Mouse (Mus musculus) cerebellum, adult 2 months (tissue): ENCODE results near the gene Cox7a2l. TPM values are rescaled to one million over a fixed set of nuclear protein-coding genes. Genes with fewer than 3 reads are reported as not detected.

Experiments
- DNase-seq, 2 experiments: peaks; one replicate each; pipeline ENCODE4 v3.0.0; 2021
- H3K27ac ChIP-seq: fragments of 200-500 bp; 2 replicates; pipeline ENCODE4 v1.5.1; 2012; ENCODE audit warnings: low read length, control low read depth, inconsistent platforms; ENCODE audit not compliant: insufficient read depth
- H3K27me3 ChIP-seq: fragments of 200-500 bp; 2 replicates; pipeline ENCODE4 v1.6.1; 2012; ENCODE audit warnings: inconsistent platforms, mild to moderate bottlenecking, low read length, moderate library complexity; ENCODE audit not compliant: control insufficient read depth, insufficient read depth
- H3K4me1 ChIP-seq: fragments of 200-500 bp; 2 replicates; pipeline ENCODE4 v1.6.1; 2011; ENCODE audit warnings: low read length; ENCODE audit not compliant: control insufficient read depth, insufficient read depth
- H3K4me3 ChIP-seq: fragments of 200-500 bp; replicated peaks from 2 replicates; pipeline ENCODE3; 2011; ENCODE audit warnings: mild to moderate bottlenecking, low read depth, low read length, control low read depth; ENCODE audit not compliant: insufficient read depth
- CTCF ChIP-seq: fragments of 200-500 bp; IDR thresholded peaks from 2 replicates; pipeline ENCODE4 v1.5.1; 2011; ENCODE audit warnings: low read depth, mild to moderate bottlenecking, control low read depth, low read length, moderate library complexity, borderline replicate concordance; ENCODE audit not compliant: insufficient read depth
- POLR2A ChIP-seq: fragments of 200-500 bp; IDR thresholded peaks from 2 replicates; pipeline ENCODE4 v1.6.1; 2011; ENCODE audit warnings: low read length, control low read depth, borderline replicate concordance; ENCODE audit not compliant: insufficient read depth
- WGBS: fragments of 180-500 bp; shearing (Covaris S2); methylation state at CpG from one replicate; pipeline ENCODE4 v1.1.7; 2018; 5-methylcytosine and 5-hydroxymethylcytosine counted together
- polyA plus RNA-seq: library from polyadenylated mRNA; depleted of rRNA; stranded (reverse); fragments of >200 nt; gene quantifications from 2 replicates; pipeline ENCODE4 v1.2.3, GENCODE M21; 2012

Cox7a2l gene
- polyA plus RNA-seq, 1 experiment = 280 TPM

DNA sequence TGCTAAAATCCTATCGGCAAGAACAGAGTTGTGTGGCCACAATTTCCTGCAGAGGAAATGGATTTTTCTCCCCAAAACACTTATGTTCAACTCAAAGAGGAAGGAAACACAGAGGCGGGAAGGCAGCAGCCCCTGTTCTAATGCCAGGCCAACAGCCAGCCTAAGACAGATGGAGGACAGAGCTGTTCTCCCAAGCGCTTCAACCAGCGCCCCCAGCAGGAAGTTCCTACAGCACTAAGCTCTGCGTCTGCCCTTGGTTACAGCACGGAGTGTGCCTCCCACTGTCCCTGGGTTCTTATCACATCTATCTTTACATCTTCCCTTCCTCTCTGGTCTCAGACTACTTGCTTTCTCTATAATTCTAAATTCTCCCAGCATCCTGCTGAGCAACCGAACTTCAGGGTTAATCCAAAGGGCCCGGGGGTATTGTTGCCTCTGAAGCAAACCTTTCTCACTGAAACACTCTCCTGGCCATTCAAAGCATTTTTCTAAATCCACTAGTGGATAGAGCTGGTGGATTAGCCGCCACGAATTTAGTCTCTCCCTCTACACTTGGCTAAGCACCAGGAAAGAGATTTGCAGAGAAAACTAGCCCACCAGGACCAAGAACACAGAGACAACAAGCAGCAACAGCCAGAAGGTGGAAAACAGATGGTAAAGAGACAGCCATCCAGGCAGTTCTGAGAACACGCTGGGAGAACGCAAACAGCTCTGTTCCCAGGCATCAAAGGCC is 31.5 kb upstream of the Cox7a2l start:
- H3K27me3 ChIP-seq = no peaks in the 10 kb centered on the region
- peaks cover 5% of the 10 kb centered on the region for H3K4me1 ChIP-seq
- 18% methylated on average over 12 of the region's 12 CpGs for WGBS
- TF ChIP-seq CTCF (peak; percentile 41; the same call in 1 of the 2 replicates), POLR2A (no peak)
- H3K4me3 ChIP-seq = no peak overlapping the region
- DNase-seq = peak; percentile 35 to 37
- no peak overlapping the region for H3K27ac ChIP-seq

DNA sequence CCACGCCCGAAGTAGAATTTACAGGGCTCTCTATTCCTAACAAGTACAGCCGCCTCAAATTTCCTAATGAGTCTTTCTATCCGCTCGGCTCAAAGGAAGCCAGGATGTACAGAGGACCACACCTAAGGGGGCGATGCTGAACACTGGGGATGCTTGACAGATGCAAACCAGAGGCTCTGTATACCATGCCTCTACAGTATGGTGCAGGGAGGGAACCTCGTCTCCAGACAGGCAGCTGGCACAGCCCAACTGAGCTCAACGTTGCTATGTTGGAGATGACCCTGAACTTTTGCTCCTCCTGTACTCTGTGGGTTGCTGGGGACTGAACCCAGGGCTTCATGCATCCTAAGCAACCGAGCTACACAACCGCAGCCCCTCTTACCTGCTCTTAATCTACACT is 30.0 kb upstream of the Cox7a2l start:
- DNase-seq = no peak
- Histone ChIP-seq H3K27ac (no peak overlapping the region), H3K4me3 (no peak overlapping the region), H3K27me3 (no peaks in the 10 kb centered on the region), H3K4me1 (peaks cover 5% of the 10 kb centered on the region)
- TF ChIP-seq POLR2A (no peak), CTCF (no peak)
- 85% methylated on average over 10 of the region's 10 CpGs for WGBS

DNA sequence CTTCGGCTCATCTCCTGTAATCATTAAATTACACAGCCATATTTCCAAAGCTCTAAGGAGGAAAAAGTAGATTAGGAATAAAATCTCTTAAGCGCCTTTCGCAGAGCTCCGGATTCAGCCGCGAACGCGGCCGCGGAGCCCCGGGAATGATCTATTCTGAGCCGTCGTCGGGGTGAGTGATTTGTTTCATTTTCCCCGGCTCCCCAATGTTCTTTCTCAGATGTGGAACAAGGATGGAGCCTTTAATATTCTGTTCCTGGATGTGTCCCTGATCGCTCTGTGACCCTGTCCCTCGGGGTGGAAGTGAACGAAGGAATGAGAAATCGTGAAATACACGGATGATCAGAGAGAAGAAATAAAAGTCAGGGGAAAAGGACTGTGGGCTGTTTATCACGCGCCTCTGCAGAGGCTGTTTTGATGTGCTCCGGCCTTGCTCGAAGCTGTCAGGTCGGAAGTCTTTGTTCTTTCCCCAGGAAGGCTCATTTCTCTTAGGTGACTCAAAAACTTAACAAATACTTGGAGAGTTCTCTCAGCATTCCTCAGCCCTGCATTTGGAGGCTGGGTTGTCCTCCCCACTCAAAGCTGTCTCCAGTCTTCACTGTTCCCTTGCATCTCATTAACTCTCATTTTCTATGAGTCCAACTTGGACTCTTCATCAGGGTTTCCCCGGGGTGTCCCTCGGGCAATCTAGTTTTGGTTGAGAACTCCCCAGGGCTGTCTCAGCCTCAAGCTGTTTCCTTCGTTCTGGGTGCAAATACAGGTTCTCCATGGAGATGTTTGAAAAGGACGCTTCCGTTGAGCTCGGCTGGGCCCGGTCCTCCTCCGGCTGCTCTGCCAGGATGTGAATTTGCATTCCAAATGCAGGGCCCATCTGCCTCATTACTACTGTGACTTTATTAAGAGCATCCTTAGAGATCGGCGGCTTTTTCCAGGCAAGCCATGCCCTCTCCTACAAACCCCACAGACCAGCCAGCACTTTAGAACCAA is 28.9 kb upstream of the Cox7a2l start:
- WGBS = 46% methylated on average over 35 of the region's 35 CpGs
- peak; percentile 9 to 11 for DNase-seq
- no peak for TF ChIP-seq CTCF
- no peak for TF ChIP-seq POLR2A
- Histone ChIP-seq H3K27me3 (no peaks in the 10 kb centered on the region), H3K4me1 (peaks cover 5% of the 10 kb centered on the region), H3K4me3 (peak overlapping the region; percentile 21), H3K27ac (no peak overlapping the region)

DNA sequence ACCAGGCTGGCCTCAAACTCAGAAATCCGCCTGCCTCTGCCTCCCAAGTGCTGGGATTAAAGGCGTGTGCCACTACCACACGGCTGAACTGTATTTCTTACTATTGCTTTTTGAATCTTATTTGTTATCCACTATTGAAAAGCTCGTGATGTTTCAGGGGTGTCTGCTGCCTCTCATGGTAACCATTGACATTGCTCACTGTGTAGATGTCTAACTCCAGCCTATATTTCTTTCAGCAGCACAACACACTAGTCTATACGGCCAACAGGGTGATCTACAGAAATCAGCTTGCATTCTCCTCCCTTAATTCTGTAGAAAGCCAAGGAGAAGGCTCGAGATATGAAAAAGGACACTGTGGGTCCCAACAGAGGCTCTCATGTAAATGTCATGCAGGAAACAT is 28.1 kb upstream of the Cox7a2l start:
- H3K27me3 ChIP-seq = no peaks in the 10 kb centered on the region
- no peak for DNase-seq
- TF ChIP-seq CTCF (no peak), POLR2A (no peak)
- no peak overlapping the region for H3K27ac ChIP-seq
- no peak overlapping the region for H3K4me3 ChIP-seq
- 94% methylated on average over 6 of the region's 6 CpGs for WGBS
- peaks cover 5% of the 10 kb centered on the region for H3K4me1 ChIP-seq

DNA sequence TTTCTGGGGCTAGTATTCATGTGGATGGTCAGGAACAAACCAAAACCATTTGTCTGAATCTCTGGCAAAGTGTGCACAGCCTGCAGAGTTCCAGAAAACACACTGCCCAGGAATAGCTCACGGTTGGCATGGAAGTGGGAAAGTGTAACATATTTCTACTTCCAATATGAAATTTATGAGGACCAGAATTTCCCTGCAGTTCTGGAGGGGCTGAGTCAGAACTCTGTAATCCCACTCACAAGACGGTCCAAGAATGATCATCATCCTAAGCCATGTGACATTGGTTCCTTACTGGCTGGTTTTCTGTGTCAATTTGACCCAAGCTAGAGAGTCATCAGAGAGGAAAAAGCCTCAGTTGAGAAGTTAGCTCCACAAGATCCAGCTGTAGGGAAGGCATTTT is 25.3 kb upstream of the Cox7a2l start:
- Histone ChIP-seq H3K27me3 (no peaks in the 10 kb centered on the region), H3K4me3 (no peak overlapping the region), H3K27ac (no peak overlapping the region), H3K4me1 (no peaks in the 10 kb centered on the region)
- TF ChIP-seq CTCF (no peak), POLR2A (no peak)
- WGBS = 64% methylated on average over 2 of the region's 2 CpGs
- DNase-seq = no peak

DNA sequence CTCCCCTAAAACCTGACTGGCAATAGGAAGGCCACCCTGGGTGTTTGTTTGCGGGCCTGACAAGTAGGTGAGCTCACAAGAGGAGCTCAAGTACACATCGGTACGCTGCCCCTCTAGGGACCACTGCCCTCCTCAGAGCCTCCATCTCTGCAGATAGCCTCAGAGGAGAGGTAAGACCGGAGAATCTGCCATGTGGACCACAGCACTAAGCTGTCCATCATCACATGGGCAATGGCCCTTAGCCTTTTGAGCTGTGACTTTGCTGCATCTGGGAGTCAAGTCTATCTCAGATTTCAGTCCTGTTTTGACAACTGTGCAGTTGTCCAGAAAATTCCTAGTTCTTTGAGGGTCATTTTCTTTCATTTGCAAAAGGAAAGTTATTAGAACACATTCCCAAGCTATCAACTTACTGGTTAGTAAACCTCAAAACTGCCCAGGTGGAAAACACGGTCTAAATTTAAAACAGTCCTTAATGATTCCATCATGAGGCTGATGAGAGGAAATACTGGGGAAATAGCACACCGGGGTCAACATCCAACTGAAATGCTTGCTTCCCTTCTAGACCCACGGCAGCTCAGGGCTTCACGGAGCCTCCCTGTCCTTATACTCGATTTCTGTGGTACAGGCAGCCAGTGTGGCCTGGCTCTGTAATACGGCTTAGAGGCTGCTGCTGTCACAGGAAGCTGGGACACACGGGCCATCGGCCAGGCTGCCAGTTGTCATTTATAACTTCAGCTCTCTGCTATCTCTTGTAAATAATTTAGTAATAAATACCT is 22.3 kb upstream of the Cox7a2l start:
- Histone ChIP-seq H3K27me3 (no peaks in the 10 kb centered on the region), H3K4me3 (no peak overlapping the region), H3K4me1 (no peaks in the 10 kb centered on the region), H3K27ac (no peak overlapping the region)
- WGBS = 70% methylated on average over 12 of the region's 12 CpGs
- no peak for TF ChIP-seq CTCF
- no peak for TF ChIP-seq POLR2A
- DNase-seq = no peak

DNA sequence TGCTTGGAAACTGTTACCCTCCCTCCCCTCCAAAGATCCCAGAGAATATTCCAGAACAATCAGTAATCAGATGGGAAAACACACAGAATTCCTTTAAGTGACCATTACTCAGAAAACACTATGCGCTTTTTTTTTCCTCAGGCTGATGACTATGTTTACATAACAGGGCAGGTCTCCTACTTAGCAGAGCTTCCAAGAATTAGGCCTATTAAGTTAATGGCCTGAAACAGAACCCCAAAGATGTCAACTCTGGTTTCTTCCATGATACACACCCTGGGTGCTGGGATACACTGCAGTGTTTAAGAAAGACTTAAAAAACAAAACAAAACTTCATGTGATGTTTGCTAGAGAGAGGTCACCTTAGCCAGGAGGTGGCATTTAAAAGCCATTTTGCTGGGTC is 21.6 kb upstream of the Cox7a2l start:
- TF ChIP-seq POLR2A = no peak
- TF ChIP-seq CTCF = no peak
- H3K4me1 ChIP-seq = no peaks in the 10 kb centered on the region
- H3K27ac ChIP-seq = no peak overlapping the region
- WGBS = 94% methylated on average over 1 of the region's 1 CpGs
- no peak for DNase-seq
- no peaks in the 10 kb centered on the region for H3K27me3 ChIP-seq
- H3K4me3 ChIP-seq = no peak overlapping the region
